Mouse (Mus musculus) forebrain, postnatal 0 days (tissue): ENCODE measurements around the gene Psg29. TPM values are rescaled to one million over a fixed set of nuclear protein-coding genes. Genes with fewer than 3 reads are reported as not detected.

Experiments
- ATAC-seq: fragments of 200-750 bp; cut with Nextera tagmentation; 2 replicates; pipeline ENCODE4 v1.8.0; 2017; ENCODE audit warnings: mild to moderate bottlenecking, moderate library complexity
- DNase-seq: peaks from one replicate; pipeline ENCODE4 v3.0.0-alpha.2; 2015
- H3K27ac ChIP-seq: fragments of 300-500 bp; sonication (generic); 2 replicates; pipeline ENCODE4 v1.5.1; 2014; ENCODE audit warnings: low read depth, mild to moderate bottlenecking, antibody characterized with exemption, low read length, moderate library complexity, mixed read lengths
- H3K27me3 ChIP-seq: fragments of 300-500 bp; sonication (generic); 2 replicates; pipeline ENCODE4 v1.6.1; 2014; ENCODE audit warnings: mild to moderate bottlenecking, low read length, mixed read lengths; ENCODE audit not compliant: insufficient read depth
- H3K36me3 ChIP-seq: fragments of 300-500 bp; sonication (generic); 2 replicates; pipeline ENCODE4 v1.6.1; 2014; ENCODE audit warnings: mild to moderate bottlenecking, moderate library complexity; ENCODE audit not compliant: insufficient read depth
- H3K4me1 ChIP-seq: fragments of 300-500 bp; sonication (generic); 2 replicates; pipeline ENCODE4 v1.6.1; 2014; ENCODE audit warnings: antibody characterized with exemption; ENCODE audit not compliant: insufficient read depth
- H3K4me2 ChIP-seq: fragments of 300-500 bp; sonication (generic); 2 replicates; pipeline ENCODE4 v1.6.1; 2014; ENCODE audit warnings: low read depth, mild to moderate bottlenecking, moderate library complexity
- H3K4me3 ChIP-seq: fragments of 300-500 bp; sonication (generic); 2 replicates; pipeline ENCODE4 v1.5.1; 2014; ENCODE audit warnings: low read depth, low read length, mixed read lengths
- H3K9ac ChIP-seq: fragments of 300-500 bp; sonication (generic); 2 replicates; pipeline ENCODE4 v1.6.1; 2014; ENCODE audit warnings: mild to moderate bottlenecking
- H3K9me3 ChIP-seq: fragments of 300-500 bp; sonication (generic); 2 replicates; pipeline ENCODE4 v1.6.1; 2016; ENCODE audit warnings: low read length
- CTCF ChIP-seq: sonication (generic); IDR thresholded peaks from 2 replicates; pipeline ENCODE4 v1.5.1; 2016; ENCODE audit warnings: antibody characterized with exemption, control low read depth, low read depth
- WGBS: fragments of 180-500 bp; shearing (Covaris S2); extraction: QIAGEN DNeasy Blood & Tissue Kit; methylation state at CpG from one replicate; pipeline ENCODE4 v1.1.7; 2014; 5-methylcytosine and 5-hydroxymethylcytosine counted together
- polyA plus RNA-seq: library from polyadenylated mRNA; unstranded; fragments of >200 nt; fragmentation: Nextera tagmentation; extraction: Ambion mirVana; gene quantifications from 2 replicates; pipeline ENCODE4 v1.2.1, GENCODE M21; 2015
- total RNA-seq: library from RNA; depleted of rRNA; stranded (reverse); fragments of >200 nt; gene quantifications from 2 replicates; pipeline ENCODE4 v1.2.3, GENCODE M21; 2014; rRNA removed

Psg29 gene
- 0.14 TPM in 1 of 2 replicates, not detected in the other for total RNA-seq
- not detected in 2 replicates for polyA plus RNA-seq

DNA sequence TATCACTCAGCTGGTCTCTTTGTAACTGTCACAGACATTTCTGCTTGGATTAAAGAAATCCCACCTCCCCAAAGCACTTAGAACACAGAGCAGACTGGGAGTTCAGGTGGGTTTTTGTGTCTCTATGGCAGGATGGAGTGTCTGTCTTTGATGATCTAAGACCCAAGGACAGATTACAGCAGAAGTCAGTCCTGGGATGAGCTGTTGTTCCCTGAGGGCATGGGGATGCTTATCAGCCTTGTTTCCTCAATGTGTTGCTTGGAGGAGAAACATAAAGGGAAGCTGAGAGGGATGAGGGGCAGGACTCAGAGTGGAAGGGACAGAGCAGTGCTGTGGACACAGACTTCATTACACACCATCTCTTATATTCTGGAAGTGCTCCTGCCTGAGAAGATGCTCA, at the start of gene Psg29:
Gene Psg29 (plus strand): TSS at position 301 of the 400 bp plus-strand sequence.
- no peak within 1 kb of the TSS for H3K4me3 ChIP-seq
- no peaks in the 10 kb centered on the region for H3K4me1 ChIP-seq
- TF ChIP-seq CTCF = no peak
- DNase-seq = no peak
- no peak for ATAC-seq
- peaks cover 4% of the 10 kb centered on the region; the same call in 1 of the 2 replicates for H3K9me3 ChIP-seq
- H3K27me3 ChIP-seq = no peaks in the 10 kb centered on the region
- H3K27ac ChIP-seq = no peak within 1 kb of the TSS
- no peaks in the 10 kb centered on the region for H3K36me3 ChIP-seq
- no peak within 1 kb of the TSS for H3K9ac ChIP-seq
- no peak within 1 kb of the TSS for H3K4me2 ChIP-seq

DNA sequence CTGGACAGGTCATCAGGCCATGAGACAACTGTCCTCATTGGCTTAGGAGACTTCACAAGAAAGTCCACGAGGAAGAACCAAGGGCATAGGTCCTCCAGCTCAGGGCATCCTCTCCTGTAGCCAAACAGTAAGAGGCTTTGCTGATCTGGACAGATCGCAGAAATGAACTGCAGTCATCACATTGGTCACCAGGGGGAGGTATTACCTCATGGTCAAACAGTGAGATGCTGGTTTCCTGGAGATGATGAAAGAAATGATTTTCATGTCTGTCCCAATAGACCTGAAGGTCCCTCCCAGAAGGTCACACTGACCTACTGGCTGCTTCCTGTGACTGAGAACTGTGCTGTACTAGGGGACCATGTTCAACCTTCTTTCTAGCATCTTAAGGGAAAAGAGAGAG, 47.6 kb upstream of the Psg29 start:
- Histone ChIP-seq H3K27me3 (no peaks in the 10 kb centered on the region), H3K27ac (no peak overlapping the region), H3K9ac (no peak overlapping the region), H3K4me2 (no peak overlapping the region), H3K9me3 (no peaks in the 10 kb centered on the region), H3K4me3 (no peak overlapping the region), H3K36me3 (no peaks in the 10 kb centered on the region), H3K4me1 (no peaks in the 10 kb centered on the region)
- 43% methylated on average over 2 of the region's 2 CpGs for WGBS
- ATAC-seq (no peak), DNase-seq (no peak)
- TF ChIP-seq CTCF = 0 out of 2 replicates have a peak, but pooled peaks have one; percentile 26

DNA sequence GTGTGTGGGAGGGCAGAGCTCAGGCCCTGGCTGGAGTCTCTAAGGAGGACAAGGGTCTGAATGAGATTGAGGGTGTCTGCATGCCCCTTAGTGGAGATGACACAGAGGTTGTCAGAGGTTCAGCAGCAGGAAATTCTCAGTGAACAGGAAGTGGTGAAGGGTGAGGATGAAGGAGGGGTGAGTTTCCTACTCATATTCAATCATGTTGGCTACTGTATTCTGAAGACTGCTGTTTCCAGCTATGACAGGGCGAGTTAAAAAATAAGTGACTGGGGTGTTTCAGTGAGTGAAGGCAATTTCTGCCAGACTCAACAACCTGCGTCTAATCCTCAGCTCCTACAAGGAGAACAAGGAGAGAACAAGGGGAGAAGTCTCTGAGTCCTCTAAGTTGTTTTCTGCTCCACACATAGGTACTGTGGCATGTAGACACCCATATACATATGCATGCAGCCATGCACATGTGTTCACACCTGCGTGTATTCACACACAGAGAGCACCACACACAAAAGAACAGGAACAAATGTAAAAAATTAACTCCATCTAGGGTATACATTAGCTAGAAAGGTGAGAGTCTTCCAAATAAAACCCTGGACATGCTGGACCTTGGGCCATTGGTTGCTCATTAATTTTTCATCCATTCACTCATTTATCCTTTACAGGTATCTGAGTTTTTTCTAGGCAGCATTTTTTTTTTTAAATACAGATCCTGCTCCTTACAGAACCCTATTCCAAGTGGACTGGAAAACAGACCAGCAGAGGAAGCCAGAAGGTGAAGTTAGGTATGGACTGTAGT, 46.2 kb upstream of the Psg29 start:
- no peaks in the 10 kb centered on the region for H3K36me3 ChIP-seq
- H3K9ac ChIP-seq = no peak overlapping the region
- no peak overlapping the region for H3K27ac ChIP-seq
- H3K4me3 ChIP-seq = no peak overlapping the region
- no peaks in the 10 kb centered on the region for H3K9me3 ChIP-seq
- ATAC-seq (no peak), DNase-seq (no peak)
- no peak for TF ChIP-seq CTCF
- no peaks in the 10 kb centered on the region for H3K27me3 ChIP-seq
- H3K4me2 ChIP-seq = no peak overlapping the region
- no peaks in the 10 kb centered on the region for H3K4me1 ChIP-seq
- 72% methylated on average over 3 of the region's 3 CpGs for WGBS

DNA sequence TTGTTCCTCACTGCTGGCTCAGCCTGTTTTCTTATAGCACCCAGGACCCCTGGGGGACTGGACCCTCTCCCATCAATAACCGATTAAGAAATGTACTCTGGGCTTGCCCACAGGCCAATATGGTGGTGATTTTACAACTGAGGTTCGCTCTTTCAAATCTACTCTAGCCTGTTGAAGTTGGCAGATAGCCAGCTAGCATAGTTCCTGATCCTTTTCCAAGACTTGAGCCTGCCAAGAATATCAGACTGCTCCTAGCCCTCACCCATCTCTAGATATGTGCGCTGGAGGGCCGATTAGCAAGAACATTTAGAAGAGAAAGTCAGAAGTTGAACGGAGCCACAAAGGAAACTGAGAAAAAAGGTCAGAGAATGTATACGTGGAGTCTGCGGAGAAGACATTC, 44.3 kb upstream of the Psg29 start:
- TF ChIP-seq CTCF = no peak
- no peak overlapping the region for H3K4me2 ChIP-seq
- no peaks in the 10 kb centered on the region for H3K27me3 ChIP-seq
- no peak overlapping the region for H3K9ac ChIP-seq
- H3K9me3 ChIP-seq = no peaks in the 10 kb centered on the region
- no peaks in the 10 kb centered on the region for H3K4me1 ChIP-seq
- WGBS = 79% methylated on average over 7 of the region's 7 CpGs
- H3K4me3 ChIP-seq = no peak overlapping the region
- no peak overlapping the region for H3K27ac ChIP-seq
- H3K36me3 ChIP-seq = no peaks in the 10 kb centered on the region
- DNase-seq (no peak), ATAC-seq (no peak)

DNA sequence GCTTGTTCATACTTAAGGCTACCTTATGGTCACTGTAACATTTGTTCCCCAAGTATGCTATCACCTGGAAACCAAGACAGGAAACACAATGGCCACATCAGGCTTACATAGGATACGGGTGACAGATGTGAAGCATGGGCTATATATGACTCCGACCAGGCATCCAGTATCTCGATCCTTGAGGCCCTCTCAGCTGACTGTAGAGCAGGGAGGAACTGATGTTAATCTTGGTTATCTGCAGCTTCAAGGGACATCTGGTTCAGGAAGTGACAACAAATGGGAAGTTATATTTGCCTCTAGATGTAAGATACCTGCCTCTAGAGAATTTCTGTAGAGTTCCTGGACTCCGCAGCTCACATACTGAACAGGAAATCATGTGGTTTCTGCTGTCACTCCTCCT, 31.4 kb upstream of the Psg29 start:
- Histone ChIP-seq H3K9me3 (no peaks in the 10 kb centered on the region), H3K4me1 (no peaks in the 10 kb centered on the region), H3K27ac (no peak overlapping the region), H3K4me3 (no peak overlapping the region), H3K4me2 (no peak overlapping the region), H3K36me3 (no peaks in the 10 kb centered on the region), H3K9ac (no peak overlapping the region), H3K27me3 (no peaks in the 10 kb centered on the region)
- no peak for DNase-seq
- TF ChIP-seq CTCF = no peak
- no peak for ATAC-seq
- WGBS = 93% methylated on average over 4 of the region's 4 CpGs

DNA sequence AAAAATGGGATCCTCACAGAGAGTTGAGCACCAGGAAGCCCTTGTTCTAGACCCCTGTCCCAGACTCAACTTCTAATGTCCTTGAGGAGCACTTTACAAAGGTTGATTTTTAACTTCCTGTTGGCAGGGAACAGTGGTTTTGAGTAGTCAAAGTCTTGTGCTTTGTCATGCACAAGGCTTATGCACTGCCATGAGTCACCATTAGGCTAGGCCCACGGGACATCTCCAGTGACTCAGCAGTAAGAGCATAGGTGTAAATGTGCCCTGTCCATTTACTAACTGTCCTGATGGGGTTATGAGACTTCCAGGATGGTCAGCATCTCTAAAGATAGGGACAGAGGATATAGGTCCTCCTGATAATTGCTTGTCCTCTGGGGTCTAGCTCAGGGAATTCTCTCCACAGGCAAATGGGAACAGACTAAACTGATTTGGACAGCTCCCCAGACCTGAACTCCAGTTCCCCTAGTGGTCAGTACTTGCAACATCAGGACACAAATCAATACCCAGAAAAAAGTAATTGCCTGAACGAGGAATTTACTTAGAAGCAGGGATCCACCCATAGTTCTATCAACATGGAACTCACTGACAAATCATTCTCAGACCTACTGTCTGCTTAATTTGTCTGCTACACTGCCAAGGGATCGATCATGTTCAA, 2.4 kb downstream of the Psg29 start:
- Histone ChIP-seq H3K9me3 (peaks cover 4% of the 10 kb centered on the region; the same call in 1 of the 2 replicates), H3K4me3 (no peak overlapping the region), H3K4me1 (no peaks in the 10 kb centered on the region), H3K27ac (no peak overlapping the region), H3K27me3 (no peaks in the 10 kb centered on the region), H3K36me3 (no peaks in the 10 kb centered on the region), H3K9ac (no peak overlapping the region), H3K4me2 (no peak overlapping the region)
- TF ChIP-seq CTCF = no peak
- 61% methylated on average over 3 of the region's 3 CpGs for WGBS
- DNase-seq = no peak
- ATAC-seq = no peak

Other genes starting within 250 kb of the Psg29 start
- 53.4 and 64.8 TPM in 2 replicates for gene Pnmal1, start 243.8 kb upstream of the Psg29 start, total RNA-seq
- 51.1 and 61.5 TPM in 2 replicates for gene Pnmal1, start 243.8 kb upstream of the Psg29 start, polyA plus RNA-seq
- 34.9 and 40.0 TPM in 2 replicates for gene Gm42372, start 220.4 kb upstream of the Psg29 start, total RNA-seq
- gene Gm42372, start 220.4 kb upstream of the Psg29 start, polyA plus RNA-seq = 4.0 and 5.9 TPM in 2 replicates
- gene Ccdc8, start 210.8 kb upstream of the Psg29 start, total RNA-seq = 4.0 and 5.2 TPM in 2 replicates
- 1.5 and 2.0 TPM in 2 replicates for gene Ccdc8, start 210.8 kb upstream of the Psg29 start, polyA plus RNA-seq
- gene Ppp5c, start 175.6 kb upstream of the Psg29 start, total RNA-seq = 56.6 and 65.7 TPM in 2 replicates
- 129 and 137 TPM in 2 replicates for gene Ppp5c, start 175.6 kb upstream of the Psg29 start, polyA plus RNA-seq
- 7.2 and 12.2 TPM in 2 replicates for gene Hif3a, start 141.1 kb upstream of the Psg29 start, total RNA-seq
- gene Hif3a, start 141.1 kb upstream of the Psg29 start, polyA plus RNA-seq = 1.1 and 2.0 TPM in 2 replicates
- gene Psg16, start 129.4 kb upstream of the Psg29 start, total RNA-seq = 2.3 and 5.1 TPM in 2 replicates
- gene Psg16, start 129.4 kb upstream of the Psg29 start, polyA plus RNA-seq = 3.3 and 5.7 TPM in 2 replicates
- gene Ceacam3, start 53.2 kb upstream of the Psg29 start, total RNA-seq = 0.15 and 0.24 TPM in 2 replicates
- not detected in 2 replicates for gene Ceacam3, start 53.2 kb upstream of the Psg29 start, polyA plus RNA-seq